Mouse (Mus musculus) cortical plate, adult 2 months (tissue): Measurements from ENCODE around the gene Gm572. TPM values are rescaled to one million over a fixed set of nuclear protein-coding genes. Genes with fewer than 3 reads are reported as not detected.

Source experiments
- H3K27ac ChIP-seq: fragments of 200-500 bp; 2 replicates; pipeline ENCODE4 v1.5.1; 2012; ENCODE audit warnings: low read length, control low read depth, inconsistent platforms; ENCODE audit not compliant: insufficient read depth
- H3K4me1 ChIP-seq: fragments of 200-500 bp; 2 replicates; pipeline ENCODE4 v1.6.1; 2011; ENCODE audit warnings: low read length; ENCODE audit not compliant: control insufficient read depth, insufficient read depth
- H3K4me3 ChIP-seq: fragments of 200-500 bp; 2 replicates; pipeline ENCODE4 v1.5.1; 2011; ENCODE audit warnings: mild to moderate bottlenecking, low read length, control low read depth; ENCODE audit not compliant: insufficient read depth
- CTCF ChIP-seq: fragments of 200-500 bp; IDR thresholded peaks from 2 replicates; pipeline ENCODE4 v1.5.1; 2011; ENCODE audit warnings: mild to moderate bottlenecking, control low read depth, low read length; ENCODE audit not compliant: insufficient read depth; ENCODE audit errors: extremely low read depth
- POLR2A ChIP-seq: fragments of 200-500 bp; IDR thresholded peaks from 2 replicates; pipeline ENCODE4 v1.6.1; 2011; ENCODE audit warnings: mild to moderate bottlenecking, low read length, control low read depth; ENCODE audit not compliant: insufficient read depth; ENCODE audit errors: extremely low read depth
- polyA plus RNA-seq: library from polyadenylated mRNA; depleted of rRNA; stranded (reverse); fragments of >200 nt; gene quantifications from 2 replicates; pipeline ENCODE4 v1.2.3, GENCODE M21; 2012

Gene Gm572
- polyA plus RNA-seq, 1 experiment: not detected

GRCm38 (mm10) chr4:148641121-148641520 is 2.0 kb upstream of the Gm572 start:
- Histone ChIP-seq H3K4me1 (no peaks in the 10 kb centered on the region), H3K27ac (no peak overlapping the region), H3K4me3 (no peak overlapping the region)
- TF ChIP-seq CTCF: no peak
- no peak for TF ChIP-seq POLR2A

DNA sequence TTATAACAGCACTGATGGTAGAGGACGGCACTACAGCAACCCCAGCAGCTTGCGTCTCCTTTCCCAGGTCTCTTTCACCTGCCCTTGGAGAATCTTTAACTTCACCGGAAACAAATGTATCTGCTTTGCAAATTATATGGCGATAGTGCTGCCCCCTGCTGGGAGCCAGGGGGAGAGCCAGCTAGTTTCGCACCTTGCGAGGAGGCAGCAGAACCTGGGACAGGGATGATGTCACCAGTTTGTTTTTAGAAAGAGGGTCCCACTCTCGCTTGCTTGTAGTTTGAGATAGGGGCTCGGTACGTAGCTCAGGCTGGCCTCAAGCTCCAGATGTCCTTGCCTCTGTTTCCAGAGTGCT is 1.0 kb downstream of the Gm572 start:
- Histone ChIP-seq H3K27ac (no peak overlapping the region), H3K4me3 (no peak overlapping the region), H3K4me1 (no peaks in the 10 kb centered on the region)
- TF ChIP-seq CTCF (peak; percentile 64), POLR2A (no peak)

DNA sequence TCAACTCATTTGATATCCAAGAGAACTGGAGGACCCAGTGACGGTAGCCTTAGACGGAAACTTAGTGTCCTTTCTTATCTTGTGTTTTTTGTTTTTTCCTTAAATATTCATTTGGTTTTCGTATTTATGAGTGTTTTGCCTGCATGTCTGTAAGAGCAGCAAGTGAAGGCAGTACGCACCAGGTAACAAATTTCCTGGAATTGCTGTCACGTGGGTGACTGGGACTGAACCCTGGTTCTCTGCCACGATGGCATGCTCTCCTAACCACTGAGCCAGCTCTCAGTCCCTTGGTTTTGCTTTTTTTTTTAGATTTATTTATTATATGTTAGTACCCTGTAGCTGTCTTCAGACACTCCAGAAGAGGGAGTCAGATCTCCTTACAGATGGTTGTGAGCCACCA is 1.8 kb downstream of the Gm572 start:
- Histone ChIP-seq H3K4me1 (no peaks in the 10 kb centered on the region), H3K27ac (no peak overlapping the region), H3K4me3 (no peak overlapping the region)
- TF ChIP-seq POLR2A (no peak), CTCF (no peak)

DNA sequence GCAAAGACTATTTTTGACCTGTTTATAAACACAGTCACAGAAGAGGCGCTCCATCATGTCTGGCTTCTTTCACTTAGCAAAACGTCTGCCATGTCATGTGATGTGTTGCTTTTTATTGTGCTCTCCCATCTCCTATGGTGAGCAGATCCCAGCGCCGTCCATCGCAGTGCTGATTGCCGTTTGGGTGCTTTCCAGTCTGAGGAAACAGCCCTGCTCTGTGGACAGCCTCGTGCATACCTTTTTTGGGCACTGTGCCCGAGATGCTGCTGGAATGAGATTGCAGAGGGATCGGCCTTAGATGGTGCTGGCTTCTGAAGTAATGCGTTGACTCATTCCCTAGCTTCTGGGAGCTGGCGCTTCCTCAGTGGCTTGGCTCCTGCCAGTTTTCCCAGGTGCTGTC is 3.5 kb downstream of the Gm572 start:
- no peaks in the 10 kb centered on the region for H3K4me1 ChIP-seq
- no peak overlapping the region for H3K4me3 ChIP-seq
- TF ChIP-seq POLR2A (no peak), CTCF (no peak)
- H3K27ac ChIP-seq: no peak overlapping the region

DNA sequence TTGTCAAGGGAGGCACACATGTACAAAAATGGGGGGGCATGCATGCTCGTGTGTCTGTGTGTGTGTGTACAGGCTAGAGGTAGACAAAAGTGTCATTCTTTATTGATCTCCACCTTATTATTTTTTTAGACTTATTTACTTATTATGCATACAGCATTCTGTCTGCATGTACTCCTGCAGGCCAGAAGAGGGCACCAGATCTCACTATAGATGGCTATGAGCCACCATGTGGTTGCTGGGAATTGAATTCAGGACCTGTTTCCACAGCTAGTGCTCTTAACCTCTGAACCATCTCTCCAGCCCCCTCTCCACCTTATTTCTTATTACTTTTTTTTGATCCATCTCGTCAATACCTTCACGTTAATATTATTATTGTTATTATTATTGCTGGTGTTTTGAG is 6.2 kb downstream of the Gm572 start:
- H3K4me1 ChIP-seq: no peaks in the 10 kb centered on the region
- H3K4me3 ChIP-seq: no peak overlapping the region
- no peak for TF ChIP-seq POLR2A
- TF ChIP-seq CTCF: no peak

GRCm38 (mm10) chr4:148651045-148651444 is 7.9 kb downstream of the Gm572 start:
- no peak overlapping the region for H3K27ac ChIP-seq
- TF ChIP-seq CTCF (no peak), POLR2A (no peak)
- no peaks in the 10 kb centered on the region for H3K4me1 ChIP-seq
- no peak overlapping the region for H3K4me3 ChIP-seq

More for the DNA sequence above, 6.2 kb downstream of the Gm572 start:
- no peak overlapping the region for H3K27ac ChIP-seq

DNA sequence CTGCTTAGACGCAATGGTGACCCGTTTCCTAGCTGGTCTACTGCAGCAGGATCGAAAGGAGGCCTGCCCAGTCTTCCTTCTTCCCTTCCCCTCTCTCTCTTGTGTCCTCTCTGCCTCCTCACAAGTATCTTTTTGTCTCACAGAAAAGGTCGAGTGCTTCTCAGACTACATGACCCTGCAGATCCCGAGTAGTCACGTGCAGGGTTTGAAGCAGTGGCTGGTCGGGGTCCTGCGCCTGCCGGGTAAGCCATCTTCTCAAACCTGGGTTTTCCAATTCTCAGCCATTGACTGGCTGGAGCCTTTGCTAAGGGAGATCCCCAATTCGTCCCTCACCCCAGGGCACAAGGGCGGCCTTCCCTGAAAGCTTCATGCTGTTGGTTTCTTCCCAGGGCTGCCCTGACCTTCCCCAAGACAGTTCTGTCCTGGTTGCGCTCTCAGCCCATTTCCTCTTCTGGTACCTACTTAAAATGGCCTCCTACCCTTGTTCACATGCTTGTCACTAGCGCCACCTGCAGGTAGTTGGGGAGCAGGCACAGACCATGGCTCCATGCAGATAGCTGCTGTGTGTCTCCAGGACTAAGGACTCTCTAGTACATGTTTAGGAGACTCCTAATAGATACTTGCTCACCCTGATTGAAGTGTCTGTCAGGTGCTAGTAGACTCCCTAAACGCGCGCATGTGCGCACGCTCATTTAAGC is 11.7 kb downstream of the Gm572 start:
- H3K4me1 ChIP-seq: no peaks in the 10 kb centered on the region
- no peak for TF ChIP-seq POLR2A
- peak; percentile 37 for TF ChIP-seq CTCF
- no peak overlapping the region for H3K4me3 ChIP-seq
- no peak overlapping the region for H3K27ac ChIP-seq

- Histone ChIP-seq H3K27ac (no peak overlapping the region), H3K4me1 (no peaks in the 10 kb centered on the region), H3K4me3 (no peak overlapping the region)
- TF ChIP-seq POLR2A: no peak
- no peak for TF ChIP-seq CTCF
These were observed 13.7 kb downstream of the Gm572 start for GRCm38 (mm10) chr4:148656691-148657258.

- TF ChIP-seq POLR2A: no peak
- no peak for TF ChIP-seq CTCF
- H3K27ac ChIP-seq: no peak overlapping the region
- H3K4me3 ChIP-seq: no peak overlapping the region
- no peaks in the 10 kb centered on the region for H3K4me1 ChIP-seq
These were observed 14.7 kb downstream of the Gm572 start for GRCm38 (mm10) chr4:148657776-148658175.

DNA sequence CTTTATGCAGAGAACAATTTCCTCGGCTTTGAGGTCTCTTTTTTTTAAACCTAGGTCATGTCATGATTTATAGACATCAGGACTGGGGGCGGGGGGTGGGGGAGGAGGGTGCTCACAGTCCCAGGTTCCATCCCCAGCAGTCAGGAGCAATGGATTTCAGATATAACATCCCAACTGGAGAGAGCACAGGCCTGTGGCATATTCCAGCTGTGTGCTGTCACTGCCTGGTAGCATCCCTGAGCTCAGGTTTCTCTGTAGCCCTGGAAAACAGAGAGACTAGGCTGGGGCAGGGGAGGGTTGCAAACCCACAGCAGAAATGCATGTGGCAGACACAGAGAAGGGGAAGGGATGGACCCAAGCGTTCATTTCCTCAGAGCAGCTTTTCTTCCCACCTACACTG is 17.1 kb downstream of the Gm572 start:
- Histone ChIP-seq H3K4me1 (no peaks in the 10 kb centered on the region), H3K27ac (no peak overlapping the region), H3K4me3 (no peak overlapping the region)
- TF ChIP-seq POLR2A: no peak
- no peak for TF ChIP-seq CTCF
